Mouse (Mus musculus): ENCODE measurements at regions not wholly inside any gene's neighbourhood (a gene's known extent, or its start where the extent isn't known, plus 50 kb on each side); places are given as distances from the start of the nearest gene placed in this dataset.

GRCm38 (mm10) chr1:190403335-190403734 is 232.8 kb upstream of the Prox1 start:
- H3K27me3 ChIP-seq, result peaks cover 19% of the 10 kb centered on the region
- POLR2A ChIA-PET, result no interaction called here
- ATAC-seq (no peak), DNase-seq (ENCODE audit: low read depth, low spot score) (no peak)
- TF ChIP-seq CTCF (IDR thresholded peaks at IDR 0.05), result no peak
- in situ Hi-C loops (cut with MboI; ENCODE audit: low pct_unique_long_range_greater_than_20kb), result no loop called here
- CTCF ChIA-PET, result no interaction called here

- POLR2A ChIA-PET, result no interaction called here
Measured at GRCm38 (mm10) chr1:190398308-190398707, 227.8 kb upstream of the Prox1 start.

GRCm38 (mm10) chr1:190397811-190398210 is 227.3 kb upstream of the Prox1 start:
- ATAC-seq (no peak), DNase-seq (ENCODE audit: low read depth, low spot score) (no peak)
- in situ Hi-C loops (cut with MboI; ENCODE audit: low pct_unique_long_range_greater_than_20kb), result no loop called here
- CTCF ChIA-PET, result interaction anchor here (1.1 kb wide), 1 partner anchor 55 kb away, joined by 3 read pairs; no protein-coding TSS in a partner anchor
- TF ChIP-seq CTCF (IDR thresholded peaks at IDR 0.05), result no peak
- H3K27me3 ChIP-seq, result peaks cover 14% of the 10 kb centered on the region
- POLR2A ChIA-PET, result no interaction called here

More at GRCm38 (mm10) chr1:190398308-190398707, 227.8 kb upstream of the Prox1 start:
- CTCF ChIA-PET, result interaction anchor here (1.1 kb wide), 1 partner anchor 55 kb away, joined by 3 read pairs; no protein-coding TSS in a partner anchor
- TF ChIP-seq CTCF (IDR thresholded peaks at IDR 0.05), result no peak
- no peak for DNase-seq (ENCODE audit: low read depth, low spot score)
- peaks cover 14% of the 10 kb centered on the region for H3K27me3 ChIP-seq
- ATAC-seq, result no peak
- in situ Hi-C loops (cut with MboI; ENCODE audit: low pct_unique_long_range_greater_than_20kb), result no loop called here

- DNase-seq (ENCODE audit: low read depth, low spot score), result no peak
- in situ Hi-C loops (cut with MboI; ENCODE audit: low pct_unique_long_range_greater_than_20kb), result no loop called here
- POLR2A ChIA-PET, result no interaction called here
Measured at GRCm38 (mm10) chr1:190393061-190393460, 222.5 kb upstream of the Prox1 start.

GRCm38 (mm10) chr1:190388853-190389252 is 218.3 kb upstream of the Prox1 start:
- peaks cover 14% of the 10 kb centered on the region for H3K27me3 ChIP-seq
- DNase-seq (ENCODE audit: low read depth, low spot score) (no peak), ATAC-seq (no peak)
- POLR2A ChIA-PET, result no interaction called here
- no peak for TF ChIP-seq CTCF (IDR thresholded peaks at IDR 0.05)
- in situ Hi-C loops (cut with MboI; ENCODE audit: low pct_unique_long_range_greater_than_20kb), result no loop called here
- CTCF ChIA-PET, result no interaction called here

More at GRCm38 (mm10) chr1:190393061-190393460, 222.5 kb upstream of the Prox1 start:
- no peak for TF ChIP-seq CTCF (IDR thresholded peaks at IDR 0.05)
- ATAC-seq, result no peak
- peaks cover 10% of the 10 kb centered on the region for H3K27me3 ChIP-seq
- CTCF ChIA-PET, result no interaction called here

- ChIA-PET POLR2A (no interaction called here), CTCF (no interaction called here)
- H3K27me3 ChIP-seq, result peaks cover 16% of the 10 kb centered on the region
- ATAC-seq, result no peak
- in situ Hi-C loops (cut with MboI; ENCODE audit: low pct_unique_long_range_greater_than_20kb), result no loop called here
- TF ChIP-seq CTCF (IDR thresholded peaks at IDR 0.05), result no peak
- no peak for DNase-seq (ENCODE audit: low read depth, low spot score)
Measured at GRCm38 (mm10) chr1:190384555-190384954, 214.0 kb upstream of the Prox1 start.

GRCm38 (mm10) chr1:190383256-190383838 is 212.8 kb upstream of the Prox1 start:
- TF ChIP-seq CTCF (IDR thresholded peaks at IDR 0.05), result no peak
- ChIA-PET CTCF (no interaction called here), POLR2A (no interaction called here)
- peaks cover 21% of the 10 kb centered on the region for H3K27me3 ChIP-seq
- in situ Hi-C loops (cut with MboI; ENCODE audit: low pct_unique_long_range_greater_than_20kb), result no loop called here
- ATAC-seq (no peak), DNase-seq (ENCODE audit: low read depth, low spot score) (no peak)

- DNase-seq (ENCODE audit: low read depth, low spot score) (no peak), ATAC-seq (no peak)
- CTCF ChIA-PET, result no interaction called here
- TF ChIP-seq CTCF (IDR thresholded peaks at IDR 0.05), result no peak
- POLR2A ChIA-PET, result no interaction called here
- H3K27me3 ChIP-seq, result peaks cover 34% of the 10 kb centered on the region
- in situ Hi-C loops (cut with MboI; ENCODE audit: low pct_unique_long_range_greater_than_20kb), result no loop called here
Measured at GRCm38 (mm10) chr1:190380151-190380550, 209.6 kb upstream of the Prox1 start.

- no peak for DNase-seq (ENCODE audit: low read depth, low spot score)
- TF ChIP-seq CTCF (IDR thresholded peaks at IDR 0.05), result no peak
- H3K27me3 ChIP-seq, result peaks cover 30% of the 10 kb centered on the region
- ChIA-PET CTCF (no interaction called here), POLR2A (interaction anchor here (0.5 kb wide), 1 partner anchor 19 kb away, joined by 3 read pairs; no protein-coding TSS in a partner anchor)
- in situ Hi-C loops (cut with MboI; ENCODE audit: low pct_unique_long_range_greater_than_20kb), result no loop called here
- no peak for ATAC-seq
Measured at GRCm38 (mm10) chr1:190375160-190375880, 204.8 kb upstream of the Prox1 start.

- DNase-seq (ENCODE audit: low read depth, low spot score) (no peak), ATAC-seq (no peak)
- H3K27me3 ChIP-seq, result peaks cover 27% of the 10 kb centered on the region
- ChIA-PET POLR2A (no interaction called here), CTCF (no interaction called here)
- no peak for TF ChIP-seq CTCF (IDR thresholded peaks at IDR 0.05)
- in situ Hi-C loops (cut with MboI; ENCODE audit: low pct_unique_long_range_greater_than_20kb), result no loop called here
Measured at GRCm38 (mm10) chr1:190374270-190374669, 203.8 kb upstream of the Prox1 start.

- in situ Hi-C loops (cut with MboI; ENCODE audit: low pct_unique_long_range_greater_than_20kb), result no loop called here
- DNase-seq (ENCODE audit: low read depth, low spot score) (no peak), ATAC-seq (no peak)
- peaks cover 6% of the 10 kb centered on the region for H3K27me3 ChIP-seq
- ChIA-PET POLR2A (no interaction called here), CTCF (no interaction called here)
- TF ChIP-seq CTCF (IDR thresholded peaks at IDR 0.05), result no peak
Measured at GRCm38 (mm10) chr1:190366631-190367030, 196.1 kb upstream of the Prox1 start.

All from Patski (cell line).